Mouse (Mus musculus) erythroblast, embryonic 14.5 days (primary cell): ENCODE results near the gene Hoxc10.

Experiments used
- GATA1 ChIP-seq: IDR thresholded peaks from 2 replicates; pipeline ENCODE4 v1.6.1; 2012; ENCODE audit warnings: low read length, inconsistent platforms, mixed read lengths
- TAL1 ChIP-seq: IDR thresholded peaks from 3 replicates; pipeline ENCODE4 v1.6.1; 2012; ENCODE audit warnings: low read length, inconsistent platforms, mixed read lengths

- no peak for TF ChIP-seq GATA1
- no peak for TF ChIP-seq TAL1
Measured at GRCm38 (mm10) chr15:102942739-102943467, 23.7 kb upstream of the Hoxc10 start.
